Mouse (Mus musculus) MEL (cell line): ENCODE measurements at regions not wholly inside any gene's neighbourhood (a gene's known extent, or its start where the extent isn't known, plus 50 kb on each side); places are given as distances from the start of the nearest gene placed in this dataset.

Experiments
- DNase-seq: peaks from one replicate; pipeline ENCODE4 v3.0.0; 2011; ENCODE audit warnings: low read depth, low spot score
- H3K27ac ChIP-seq: 2 replicates; pipeline ENCODE4 v1.5.1; 2012; ENCODE audit warnings: low read depth, mild to moderate bottlenecking, control low read depth, low read length, moderate library complexity; ENCODE audit not compliant: control insufficient read depth
- H3K27me3 ChIP-seq, 2 experiments: fragments of 150-350 bp in 1 of 2; sonication (generic) in 1 of 2; 2 replicates each; pipeline ENCODE4 v1.6.1; 2012; ENCODE audit warnings: low read length in 2 of 2, mild to moderate bottlenecking in 2 of 2, improper control_type of control experiment in 1 of 2, moderate library complexity in 1 of 2; ENCODE audit not compliant: insufficient read depth in 2 of 2, control insufficient read depth in 1 of 2
- H3K36me3 ChIP-seq, 2 experiments: 2 replicates each; pipeline ENCODE4 v1.6.1; 2012 to 2014; ENCODE audit warnings: low read length in 2 of 2, improper control_type of control experiment in 1 of 2, inconsistent platforms in 1 of 2, mild to moderate bottlenecking in 1 of 2; ENCODE audit not compliant: insufficient read depth in 2 of 2, control insufficient read depth in 1 of 2
- H3K4me1 ChIP-seq, 2 experiments: fragments of 150-350 bp in 1 of 2; sonication (generic) in 1 of 2; 2 replicates each; pipeline ENCODE4 v1.6.1; 2012; ENCODE audit warnings: low read length in 2 of 2, improper control_type of control experiment in 1 of 2, mild to moderate bottlenecking in 1 of 2; ENCODE audit not compliant: insufficient read depth in 2 of 2, control insufficient read depth in 1 of 2
- H3K4me3 ChIP-seq, 2 experiments: fragments of 150-350 bp in 1 of 2; sonication (generic) in 1 of 2; 2 replicates each; pipeline ENCODE4 v1.5.1; 2012; ENCODE audit warnings: low read depth in 2 of 2, low read length in 2 of 2, mild to moderate bottlenecking in 2 of 2, moderate library complexity in 2 of 2, control low read depth in 1 of 2, improper control_type of control experiment in 1 of 2; ENCODE audit not compliant: control insufficient read depth in 1 of 2, insufficient read depth in 1 of 2
- H3K79me2 ChIP-seq: 2 replicates; pipeline ENCODE4 v1.6.1; 2012; ENCODE audit warnings: mild to moderate bottlenecking, low read length, moderate library complexity; ENCODE audit not compliant: control insufficient read depth, poor library complexity, insufficient read depth
- H3K9ac ChIP-seq: 2 replicates; pipeline ENCODE4 v1.6.1; 2012; ENCODE audit warnings: low read depth, mild to moderate bottlenecking, control low read depth, low read length, moderate library complexity; ENCODE audit not compliant: control insufficient read depth, poor library complexity, severe bottlenecking
- H3K9me3 ChIP-seq: fragments of 150-350 bp; sonication (generic); replicated peaks from 2 replicates; pipeline ENCODE4 v1.6.1; 2012; ENCODE audit warnings: mild to moderate bottlenecking, low read length, improper control_type of control experiment, moderate library complexity; ENCODE audit not compliant: insufficient read depth
- CHD2 ChIP-seq: IDR thresholded peaks from 2 replicates; pipeline ENCODE4 v1.6.1; 2011; ENCODE audit warnings: low read length, improper control_type of control experiment
- CTCF ChIP-seq, 3 experiments: IDR thresholded peaks in 2 of 3; conservative IDR thresholded peaks in 1 of 3; 2 replicates each; pipeline ENCODE4 v1.5.1; 2011 to 2012; ENCODE audit warnings: low read length in 3 of 3, low read depth in 2 of 3, mild to moderate bottlenecking in 2 of 3, improper control_type of control experiment in 1 of 3, inconsistent platforms in 1 of 3, mixed read lengths in 1 of 3, moderate library complexity in 1 of 3; ENCODE audit not compliant: control insufficient read depth in 1 of 3, insufficient read depth in 1 of 3, poor library complexity in 1 of 3, severe bottlenecking in 1 of 3
- ELF1 ChIP-seq: IDR thresholded peaks from 2 replicates; pipeline ENCODE4 v1.6.1; 2014; ENCODE audit warnings: low read depth, mild to moderate bottlenecking, inconsistent platforms, low read length, improper control_type of control experiment, moderate library complexity
- EP300 ChIP-seq, 2 experiments: IDR thresholded peaks; 2 replicates each; pipeline ENCODE4 v1.6.1; 2011; ENCODE audit warnings: improper control_type of control experiment in 2 of 2, low read length in 2 of 2, low read depth in 1 of 2, mild to moderate bottlenecking in 1 of 2
- ETS1 ChIP-seq: IDR thresholded peaks from 2 replicates; pipeline ENCODE4 v1.6.1; 2012; ENCODE audit warnings: low read depth, mild to moderate bottlenecking, inconsistent platforms, low read length, improper control_type of control experiment, moderate library complexity
- GABPA ChIP-seq: IDR thresholded peaks from 2 replicates; pipeline ENCODE4 v1.6.1; 2012; ENCODE audit warnings: low read depth, mild to moderate bottlenecking, inconsistent platforms, low read length, improper control_type of control experiment, moderate library complexity
- GATA1 ChIP-seq: IDR thresholded peaks from 2 replicates; pipeline ENCODE4 v1.6.1; 2011; ENCODE audit warnings: low read depth, low read length, improper control_type of control experiment
- HCFC1 ChIP-seq: IDR thresholded peaks from 2 replicates; pipeline ENCODE4 v1.6.1; 2012; ENCODE audit warnings: low read depth, mild to moderate bottlenecking, inconsistent platforms, low read length, improper control_type of control experiment, moderate library complexity
- JUND ChIP-seq: IDR thresholded peaks from 2 replicates; pipeline ENCODE4 v1.6.1; 2011; ENCODE audit warnings: low read depth, mild to moderate bottlenecking, improper control_type of control experiment, low read length
- KAT2A ChIP-seq: conservative IDR thresholded peaks from 2 replicates; pipeline ENCODE4 v1.6.1; 2012; ENCODE audit warnings: low read depth, low read length, improper control_type of control experiment, inconsistent platforms
- MAFK ChIP-seq: IDR thresholded peaks from 2 replicates; pipeline ENCODE4 v1.6.1; 2011; ENCODE audit warnings: low read depth, mild to moderate bottlenecking, low read length, improper control_type of control experiment, borderline replicate concordance
- MAZ ChIP-seq: IDR thresholded peaks from 2 replicates; pipeline ENCODE4 v1.6.1; 2012; ENCODE audit warnings: low read depth, mild to moderate bottlenecking, inconsistent platforms, low read length, improper control_type of control experiment
- MEF2A ChIP-seq: IDR thresholded peaks from 2 replicates; pipeline ENCODE4 v1.6.1; 2014; ENCODE audit warnings: low read depth, mild to moderate bottlenecking, inconsistent platforms, low read length, improper control_type of control experiment; ENCODE audit not compliant: poor library complexity, insufficient replicate concordance, severe bottlenecking; ENCODE audit errors: extremely low read depth
- MXI1 ChIP-seq: IDR thresholded peaks from 2 replicates; pipeline ENCODE4 v1.6.1; 2011; ENCODE audit warnings: mild to moderate bottlenecking, low read depth, low read length, improper control_type of control experiment
- MYB ChIP-seq: IDR thresholded peaks from 2 replicates; pipeline ENCODE4 v1.6.1; 2011; ENCODE audit warnings: mild to moderate bottlenecking, low read depth, low read length, improper control_type of control experiment
- MYC ChIP-seq: IDR thresholded peaks from 2 replicates; pipeline ENCODE4 v1.6.1; 2011; ENCODE audit warnings: low read depth, mild to moderate bottlenecking, low read length, improper control_type of control experiment, moderate library complexity
- NELFE ChIP-seq: IDR thresholded peaks from 2 replicates; pipeline ENCODE4 v1.6.1; 2011; ENCODE audit warnings: low read depth, low read length, improper control_type of control experiment
- NRF1 ChIP-seq: IDR thresholded peaks from 2 replicates; pipeline ENCODE4 v1.6.1; 2014; ENCODE audit warnings: low read depth, mild to moderate bottlenecking, inconsistent platforms, low read length, improper control_type of control experiment, moderate library complexity; ENCODE audit not compliant: poor library complexity, insufficient read depth, severe bottlenecking
- POLR2AphosphoS2 ChIP-seq: IDR thresholded peaks from 2 replicates; pipeline ENCODE4 v1.6.1; 2011; ENCODE audit warnings: low read length, improper control_type of control experiment
- POLR2AphosphoS5 ChIP-seq: IDR thresholded peaks from 2 replicates; pipeline ENCODE4 v1.6.1; 2012; ENCODE audit warnings: low read depth, borderline replicate concordance, mild to moderate bottlenecking, inconsistent platforms, low read length, moderate library complexity, mixed read lengths
- RAD21 ChIP-seq: IDR thresholded peaks from 2 replicates; pipeline ENCODE4 v1.6.1; 2011; ENCODE audit warnings: mild to moderate bottlenecking, low read depth, low read length, improper control_type of control experiment
- RCOR1 ChIP-seq: IDR thresholded peaks from 2 replicates; pipeline ENCODE4 v1.6.1; 2012; ENCODE audit warnings: low read depth, mild to moderate bottlenecking, inconsistent platforms, low read length, improper control_type of control experiment
- SIN3A ChIP-seq: IDR thresholded peaks from 2 replicates; pipeline ENCODE4 v1.6.1; 2012; ENCODE audit warnings: low read length, improper control_type of control experiment, inconsistent platforms
- SMC3 ChIP-seq: IDR thresholded peaks from 2 replicates; pipeline ENCODE4 v1.6.1; 2011; ENCODE audit warnings: low read depth, low read length, improper control_type of control experiment
- TAL1 ChIP-seq: IDR thresholded peaks from 2 replicates; pipeline ENCODE4 v1.6.1; 2012; ENCODE audit warnings: mild to moderate bottlenecking, inconsistent platforms, low read length, moderate library complexity, mixed read lengths
- ZMIZ1 ChIP-seq: IDR thresholded peaks from 2 replicates; pipeline ENCODE4 v1.6.1; 2012; ENCODE audit warnings: low read depth, mild to moderate bottlenecking, inconsistent platforms, low read length, improper control_type of control experiment, moderate library complexity

DNA sequence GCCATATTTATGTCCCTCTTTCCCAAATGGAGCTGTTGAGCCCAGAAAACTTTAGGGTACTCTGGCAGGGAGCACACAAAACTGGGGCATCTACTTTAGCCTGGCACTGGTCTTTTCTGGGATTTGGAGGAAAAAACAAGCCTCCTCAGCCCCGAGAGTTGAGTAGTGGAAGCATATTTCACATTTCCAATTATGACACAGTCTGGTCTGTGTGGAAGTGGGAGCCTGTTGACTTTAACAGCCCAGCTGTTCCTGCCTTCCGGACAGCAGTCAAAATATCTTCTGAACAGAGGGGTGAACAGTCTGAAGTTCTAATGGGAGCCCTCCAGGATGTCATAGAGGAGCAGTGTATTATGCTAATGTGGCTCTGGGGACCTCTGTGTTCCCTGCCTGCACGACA is 209.1 kb downstream of the Sec16b start:
- H3K79me2 ChIP-seq: no peaks in the 10 kb centered on the region
- no peak for TF ChIP-seq GABPA
- no peak for TF ChIP-seq MXI1
- no peak for TF ChIP-seq MYB
- no peak for TF ChIP-seq EP300 (IDR thresholded peaks at IDR 0.05; ENCODE audit: low read depth in 1 of 2, low read length in 2 of 2)
- no peak for TF ChIP-seq CTCF (IDR thresholded peaks at IDR 0.05 in 2 of 3, conservative IDR thresholded peaks at IDR 0.05 in 1 of 3; ENCODE audit: control insufficient read depth in 1 of 3, insufficient read depth in 1 of 3, low read depth in 2 of 3, low read length in 3 of 3, poor library complexity in 1 of 3, severe bottlenecking in 1 of 3)
- TF ChIP-seq TAL1: no peak
- TF ChIP-seq RCOR1: no peak
- TF ChIP-seq RAD21: no peak
- no peak for TF ChIP-seq SIN3A
- TF ChIP-seq MEF2A: no peak
- TF ChIP-seq NRF1: no peak
- no peak for TF ChIP-seq MAFK
- TF ChIP-seq MYC: no peak
- TF ChIP-seq MAZ: no peak
- TF ChIP-seq POLR2AphosphoS2: no peak
- TF ChIP-seq ELF1: no peak
- no peak for TF ChIP-seq SMC3
- TF ChIP-seq HCFC1: no peak
- H3K27ac ChIP-seq: no peak overlapping the region
- no peaks in the 10 kb centered on the region for H3K9me3 ChIP-seq
- no peak overlapping the region for H3K4me3 ChIP-seq
- no peaks in the 10 kb centered on the region for H3K4me1 ChIP-seq
- H3K9ac ChIP-seq: no peak overlapping the region
- no peaks in the 10 kb centered on the region for H3K36me3 ChIP-seq
- H3K27me3 ChIP-seq: no peaks in the 10 kb centered on the region
- no peak for DNase-seq

DNA sequence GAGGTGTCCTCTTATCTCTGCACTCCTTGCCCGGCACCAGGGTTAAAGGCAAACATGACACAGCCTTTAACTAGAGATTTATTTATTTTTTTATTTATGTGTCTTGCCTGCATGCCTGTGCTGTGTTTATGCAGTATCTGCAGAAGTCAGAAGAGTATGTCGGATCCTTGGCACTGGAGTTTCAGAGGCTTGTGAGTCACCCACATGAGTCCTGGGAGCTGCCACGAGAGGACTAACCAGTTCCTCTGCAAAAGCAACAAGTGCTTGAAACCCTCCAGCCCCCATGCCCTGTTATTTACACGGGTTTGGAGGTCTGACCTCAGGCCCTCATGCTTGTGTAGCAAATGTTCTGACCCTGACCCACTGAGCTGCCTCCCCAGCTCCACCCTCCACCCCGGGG is 210.6 kb downstream of the Sec16b start:
- Histone ChIP-seq H3K4me3 (no peak overlapping the region), H3K79me2 (no peaks in the 10 kb centered on the region), H3K4me1 (no peaks in the 10 kb centered on the region), H3K27ac (no peak overlapping the region), H3K27me3 (no peaks in the 10 kb centered on the region), H3K9me3 (no peaks in the 10 kb centered on the region), H3K36me3 (no peaks in the 10 kb centered on the region), H3K9ac (no peak overlapping the region)
- TF ChIP-seq SIN3A: no peak
- TF ChIP-seq SMC3: no peak
- TF ChIP-seq GABPA: no peak
- TF ChIP-seq KAT2A: no peak
- no peak for TF ChIP-seq ZMIZ1
- no peak for TF ChIP-seq NELFE
- TF ChIP-seq MXI1: no peak
- TF ChIP-seq NRF1: no peak
- TF ChIP-seq ETS1: no peak
- no peak for TF ChIP-seq CTCF (IDR thresholded peaks at IDR 0.05 in 2 of 3, conservative IDR thresholded peaks at IDR 0.05 in 1 of 3; ENCODE audit: control insufficient read depth in 1 of 3, insufficient read depth in 1 of 3, low read depth in 2 of 3, low read length in 3 of 3, poor library complexity in 1 of 3, severe bottlenecking in 1 of 3)
- TF ChIP-seq CHD2: no peak
- TF ChIP-seq JUND: no peak
- no peak for TF ChIP-seq EP300 (IDR thresholded peaks at IDR 0.05; ENCODE audit: low read depth in 1 of 2, low read length in 2 of 2)
- TF ChIP-seq GATA1: no peak
- no peak for TF ChIP-seq POLR2AphosphoS5
- TF ChIP-seq MYB: no peak
- no peak for DNase-seq
